Mouse (Mus musculus) stomach, embryonic 14.5 days (tissue): ENCODE results near the gene Gusb. TPM values are rescaled to one million over a fixed set of nuclear protein-coding genes. Genes with fewer than 3 reads are reported as not detected.

ENCODE experiments used
- ATAC-seq: fragments of 200-750 bp; cut with Nextera tagmentation; 2 replicates; pipeline ENCODE4 v1.8.0; 2017; ENCODE audit warnings: low read depth, moderate TSS enrichment; ENCODE audit not compliant: insufficient number of reproducible peaks, insufficient read depth, low FRiP score
- H3K27ac ChIP-seq: fragments of 300-500 bp; sonication (generic); 2 replicates; pipeline ENCODE4 v1.5.1; 2014; ENCODE audit warnings: mild to moderate bottlenecking, low read length, moderate library complexity, mixed read lengths
- H3K27me3 ChIP-seq: fragments of 300-500 bp; sonication (generic); 2 replicates; pipeline ENCODE4 v1.6.1; 2014; ENCODE audit warnings: low read length, control low read depth, mixed read lengths; ENCODE audit not compliant: control insufficient read depth, insufficient read depth
- H3K36me3 ChIP-seq: fragments of 300-500 bp; sonication (generic); 2 replicates; pipeline ENCODE4 v1.6.1; 2014; ENCODE audit warnings: mild to moderate bottlenecking, control low read depth, low read length, moderate library complexity, mixed read lengths; ENCODE audit not compliant: control insufficient read depth, insufficient read depth
- H3K4me1 ChIP-seq: fragments of 300-500 bp; sonication (generic); 2 replicates; pipeline ENCODE4 v1.6.1; 2014; ENCODE audit warnings: low read length, control low read depth, mixed read lengths; ENCODE audit not compliant: control insufficient read depth, insufficient read depth
- H3K4me2 ChIP-seq: fragments of 300-500 bp; sonication (generic); replicated peaks from 2 replicates; pipeline ENCODE4 v1.6.1; 2014; ENCODE audit warnings: low read depth, low read length, control low read depth
- H3K4me3 ChIP-seq: fragments of 300-500 bp; sonication (generic); 2 replicates; pipeline ENCODE4 v1.5.1; 2014; ENCODE audit warnings: low read depth, low read length, control low read depth
- H3K9ac ChIP-seq: fragments of 300-500 bp; sonication (generic); replicated peaks from 2 replicates; pipeline ENCODE4 v1.6.1; 2014; ENCODE audit warnings: low read depth, mild to moderate bottlenecking, control low read depth, low read length, moderate library complexity, mixed read lengths
- H3K9me3 ChIP-seq: fragments of 300-500 bp; sonication (generic); 2 replicates; pipeline ENCODE4 v1.6.1; 2016; ENCODE audit warnings: low read depth, low read length, control low read depth; ENCODE audit not compliant: control insufficient read depth
- WGBS: fragments of 180-500 bp; shearing (Covaris S2); extraction: QIAGEN DNeasy Blood & Tissue Kit; methylation state at CpG from one replicate; pipeline ENCODE4 v1.1.7; 2014; 5-methylcytosine and 5-hydroxymethylcytosine counted together
- polyA plus RNA-seq: library from polyadenylated mRNA; unstranded; fragments of >200 nt; fragmentation: Nextera tagmentation; extraction: Ambion mirVana; gene quantifications from 2 replicates; pipeline ENCODE4 v1.2.1, GENCODE M21; 2014

The Gusb gene
- polyA plus RNA-seq, 1 experiment from 2014 or later, result 71.4 TPM

GRCm38 (mm10) chr5:129999097-129999496 lies 3.8 kb downstream of the Gusb start:
- no peak overlapping the region for H3K4me2 ChIP-seq
- no peak for ATAC-seq
- H3K27me3 ChIP-seq, result no peaks in the 10 kb centered on the region
- peaks cover 10% of the 10 kb centered on the region; the same call in 1 of the 2 replicates for H3K36me3 ChIP-seq
- H3K4me3 ChIP-seq, result no peak overlapping the region
- 38% methylated on average over 4 of the region's 4 CpGs for whole genome bisulfite sequencing
- H3K9ac ChIP-seq, result no peak overlapping the region
- no peaks in the 10 kb centered on the region for H3K9me3 ChIP-seq
- H3K27ac ChIP-seq, result no peak overlapping the region
- H3K4me1 ChIP-seq, result peaks cover 4% of the 10 kb centered on the region; the same call in 1 of the 2 replicates

GRCm38 (mm10) chr5:129997700-129998099 lies 5.1 kb downstream of the Gusb start:
- H3K27me3 ChIP-seq, result no peaks in the 10 kb centered on the region
- H3K4me2 ChIP-seq, result no peak overlapping the region
- H3K4me1 ChIP-seq, result no peaks in the 10 kb centered on the region
- H3K36me3 ChIP-seq, result peaks cover 10% of the 10 kb centered on the region; the same call in 1 of the 2 replicates
- 65% methylated on average over 19 of the region's 19 CpGs for WGBS
- no peak overlapping the region for H3K27ac ChIP-seq
- no peak for ATAC-seq
- no peak overlapping the region for H3K9ac ChIP-seq
- no peak overlapping the region for H3K4me3 ChIP-seq
- H3K9me3 ChIP-seq, result no peaks in the 10 kb centered on the region

DNA sequence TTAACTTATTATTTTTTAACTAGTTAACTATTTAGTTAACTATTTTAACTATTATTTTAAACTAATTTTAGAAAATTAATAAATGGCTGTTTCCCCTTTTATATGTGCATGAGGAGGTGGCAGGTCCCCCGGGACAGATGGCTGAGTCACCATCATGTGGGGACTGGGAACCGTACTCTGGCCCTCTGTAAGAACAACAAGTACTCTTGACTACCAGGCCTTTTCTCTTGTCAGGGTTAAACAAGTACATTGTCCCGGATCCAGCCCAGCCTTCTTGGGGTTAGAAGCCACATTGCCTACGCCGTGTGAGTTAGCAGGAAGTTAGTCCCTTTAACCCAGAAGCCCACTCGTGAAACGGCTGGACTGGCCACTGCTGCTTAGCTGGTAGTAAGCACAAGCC lies 7.9 kb downstream of the Gusb start:
- 93% methylated on average over 7 of the region's 7 CpGs for WGBS
- no peak for ATAC-seq
- H3K4me1 ChIP-seq, result no peaks in the 10 kb centered on the region

DNA sequence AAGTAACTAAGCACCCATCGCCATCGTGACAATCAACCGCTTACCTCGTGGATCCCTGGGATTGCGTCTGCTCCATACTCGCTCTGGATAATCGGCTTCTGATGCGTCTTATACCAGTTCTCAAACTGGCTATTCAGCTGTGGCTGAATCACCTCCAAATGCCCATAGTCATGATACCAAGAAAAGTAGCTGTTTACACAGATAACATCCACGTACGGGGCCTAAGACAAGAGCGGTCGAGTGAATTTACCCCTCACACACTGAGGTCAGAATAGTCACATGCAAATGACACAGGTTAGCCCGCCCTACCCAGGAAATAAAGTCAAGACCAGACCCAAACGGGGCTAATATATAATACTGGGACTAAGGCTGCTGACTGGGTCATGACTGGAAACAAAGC lies 9.5 kb downstream of the Gusb start:
- no peak for ATAC-seq
- H3K27me3 ChIP-seq, result no peaks in the 10 kb centered on the region
- no peak overlapping the region for H3K27ac ChIP-seq
- no peak overlapping the region for H3K4me2 ChIP-seq
- no peak overlapping the region for H3K9ac ChIP-seq
- no peaks in the 10 kb centered on the region for H3K4me1 ChIP-seq
- no peaks in the 10 kb centered on the region for H3K9me3 ChIP-seq
- WGBS, result 92% methylated on average over 14 of the region's 14 CpGs
- H3K4me3 ChIP-seq, result no peak overlapping the region
- H3K36me3 ChIP-seq, result peaks cover 12% of the 10 kb centered on the region

More for the DNA sequence above, 7.9 kb downstream of the Gusb start:
- no peak overlapping the region for H3K9ac ChIP-seq
- no peak overlapping the region for H3K4me3 ChIP-seq
- no peaks in the 10 kb centered on the region for H3K9me3 ChIP-seq
- H3K27me3 ChIP-seq, result no peaks in the 10 kb centered on the region
- peaks cover 10% of the 10 kb centered on the region; the same call in 1 of the 2 replicates for H3K36me3 ChIP-seq
- no peak overlapping the region for H3K27ac ChIP-seq
- no peak overlapping the region for H3K4me2 ChIP-seq

GRCm38 (mm10) chr5:129991898-129992297 lies 11.0 kb downstream of the Gusb start:
- Histone ChIP-seq H3K4me1 (no peaks in the 10 kb centered on the region), H3K27me3 (no peaks in the 10 kb centered on the region), H3K36me3 (peaks cover 5% of the 10 kb centered on the region), H3K9ac (no peak overlapping the region), H3K4me3 (no peak overlapping the region), H3K9me3 (no peaks in the 10 kb centered on the region), H3K4me2 (no peak overlapping the region), H3K27ac (no peak overlapping the region)
- 90% methylated on average over 5 of the region's 5 CpGs for WGBS
- ATAC-seq, result peak; percentile 65; the same call in 1 of the 2 replicates

- no peak overlapping the region for H3K4me3 ChIP-seq
- ATAC-seq, result no peak
- no peak overlapping the region for H3K9ac ChIP-seq
- peaks cover 2% of the 10 kb centered on the region for H3K36me3 ChIP-seq
- no peak overlapping the region for H3K27ac ChIP-seq
- no peaks in the 10 kb centered on the region for H3K4me1 ChIP-seq
- H3K9me3 ChIP-seq, result no peaks in the 10 kb centered on the region
- no peaks in the 10 kb centered on the region for H3K27me3 ChIP-seq
- 83% methylated on average over 13 of the region's 13 CpGs for WGBS
- H3K4me2 ChIP-seq, result no peak overlapping the region
Measured at GRCm38 (mm10) chr5:129989376-129989775, 13.5 kb downstream of the Gusb start.

GRCm38 (mm10) chr5:129980216-129980615 lies 22.6 kb downstream of the Gusb start:
- no peak for ATAC-seq
- Histone ChIP-seq H3K9me3 (no peaks in the 10 kb centered on the region), H3K27ac (no peak overlapping the region), H3K27me3 (no peaks in the 10 kb centered on the region), H3K9ac (no peak overlapping the region), H3K36me3 (peaks cover 10% of the 10 kb centered on the region; the same call in 1 of the 2 replicates), H3K4me2 (no peak overlapping the region), H3K4me3 (no peak overlapping the region), H3K4me1 (no peaks in the 10 kb centered on the region)
- 54% methylated on average over 3 of the region's 3 CpGs for WGBS

GRCm38 (mm10) chr5:129978608-129979007 lies 24.2 kb downstream of the Gusb start:
- H3K36me3 ChIP-seq, result peaks cover 8% of the 10 kb centered on the region; the same call in 1 of the 2 replicates
- no peak overlapping the region for H3K9ac ChIP-seq
- H3K9me3 ChIP-seq, result no peaks in the 10 kb centered on the region
- H3K4me3 ChIP-seq, result no peak overlapping the region
- H3K27ac ChIP-seq, result no peak overlapping the region
- no peak overlapping the region for H3K4me2 ChIP-seq
- no peaks in the 10 kb centered on the region for H3K4me1 ChIP-seq
- H3K27me3 ChIP-seq, result no peaks in the 10 kb centered on the region
- no peak for ATAC-seq
- WGBS, result 84% methylated on average over 5 of the region's 5 CpGs

DNA sequence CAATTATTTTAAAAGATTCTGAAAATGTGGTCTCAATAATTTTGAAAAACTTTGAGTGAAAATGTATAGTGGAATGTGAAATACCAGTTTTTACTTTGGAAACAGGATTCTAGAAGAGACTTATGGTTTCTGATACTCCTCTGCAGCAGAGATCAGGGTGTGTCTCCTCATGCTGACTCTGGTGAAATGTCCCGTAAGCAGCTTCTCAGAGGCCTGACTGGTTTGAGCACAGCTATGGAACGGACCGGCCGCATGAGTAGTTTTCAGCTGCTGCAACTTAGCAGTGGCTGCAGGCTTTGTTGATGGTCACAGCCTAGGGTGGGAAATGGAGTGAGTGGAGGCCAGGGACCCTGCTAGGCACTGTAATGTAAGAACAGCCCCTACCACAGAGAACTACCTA lies 25.1 kb downstream of the Gusb start:
- Histone ChIP-seq H3K4me3 (no peak overlapping the region), H3K9ac (no peak overlapping the region), H3K27me3 (no peaks in the 10 kb centered on the region), H3K9me3 (no peaks in the 10 kb centered on the region), H3K36me3 (no peaks in the 10 kb centered on the region), H3K4me1 (no peaks in the 10 kb centered on the region), H3K27ac (no peak overlapping the region), H3K4me2 (no peak overlapping the region)
- WGBS, result 82% methylated on average over 4 of the region's 4 CpGs
- ATAC-seq, result no peak
